Mouse (Mus musculus) forebrain, embryonic 14.5 days (tissue): ENCODE data around the gene Gpr162. TPM values are rescaled to one million over a fixed set of nuclear protein-coding genes. Genes with fewer than 3 reads are reported as not detected.
"Not testable (repeated sequence)": the region's sequence is repeated elsewhere in the genome, so short reads cannot be mapped to it uniquely, and the experiment has no call there.

Experiments
- ATAC-seq: fragments of 200-750 bp; cut with Nextera tagmentation; 2 replicates; pipeline ENCODE4 v1.8.0; 2017; ENCODE audit warnings: mild to moderate bottlenecking, moderate library complexity
- DNase-seq: peaks from one replicate; pipeline ENCODE4 v3.0.0-alpha.2; 2015; ENCODE audit warnings: low spot score
- H3K27ac ChIP-seq: fragments of 300-500 bp; sonication (generic); 2 replicates; pipeline ENCODE4 v1.5.1; 2014; ENCODE audit warnings: low read depth, mild to moderate bottlenecking, control low read depth, low read length, moderate library complexity
- H3K27me3 ChIP-seq: fragments of 300-500 bp; sonication (generic); replicated peaks from 2 replicates; pipeline ENCODE4 v1.6.1; 2014; ENCODE audit warnings: low read length, control low read depth, mixed read lengths; ENCODE audit not compliant: control insufficient read depth, insufficient read depth
- H3K36me3 ChIP-seq: fragments of 300-500 bp; sonication (generic); 2 replicates; pipeline ENCODE4 v1.6.1; 2014; ENCODE audit warnings: low read length, control low read depth; ENCODE audit not compliant: control insufficient read depth, insufficient read depth
- H3K4me1 ChIP-seq: fragments of 300-500 bp; sonication (generic); 2 replicates; pipeline ENCODE4 v1.6.1; 2014; ENCODE audit warnings: antibody characterized with exemption, low read length, control low read depth; ENCODE audit not compliant: control insufficient read depth, insufficient read depth
- H3K4me2 ChIP-seq: fragments of 300-500 bp; sonication (generic); 2 replicates; pipeline ENCODE4 v1.6.1; 2014; ENCODE audit warnings: mild to moderate bottlenecking, control low read depth, low read length
- H3K4me3 ChIP-seq: fragments of 300-500 bp; sonication (generic); 2 replicates; pipeline ENCODE4 v1.5.1; 2014; ENCODE audit warnings: low read depth, low read length, control low read depth
- H3K9ac ChIP-seq: fragments of 300-500 bp; sonication (generic); 2 replicates; pipeline ENCODE4 v1.6.1; 2014; ENCODE audit warnings: mild to moderate bottlenecking, low read length, control low read depth, moderate library complexity
- H3K9me3 ChIP-seq: fragments of 300-500 bp; sonication (generic); replicated peaks from 2 replicates; pipeline ENCODE4 v1.6.1; 2016; ENCODE audit warnings: low read length, control low read depth, mixed read lengths; ENCODE audit not compliant: control insufficient read depth
- WGBS: fragments of 180-500 bp; shearing (Covaris S2); extraction: QIAGEN DNeasy Blood & Tissue Kit; methylation state at CpG from one replicate; pipeline ENCODE4 v1.1.7; 2014; 5-methylcytosine and 5-hydroxymethylcytosine counted together
- polyA plus RNA-seq: library from polyadenylated mRNA; unstranded; fragments of >200 nt; fragmentation: Nextera tagmentation; extraction: Ambion mirVana; gene quantifications from 2 replicates; pipeline ENCODE4 v1.2.1, GENCODE M21; 2014

The Gpr162 gene
- polyA plus RNA-seq, 1 experiment from 2014 or later: 11.0 TPM

- 17% methylated on average over 9 of the region's 9 CpGs for WGBS
- H3K4me1 ChIP-seq: peaks cover 20% of the 10 kb centered on the region
Observed at GRCm38 (mm10) chr6:124812848-124813247, 50.9 kb downstream of the Gpr162 start.

GRCm38 (mm10) chr6:124811701-124812560 lies 51.9 kb downstream of the Gpr162 start:
- no peak overlapping the region for H3K27ac ChIP-seq
- peak overlapping the region; percentile 88 for H3K9ac ChIP-seq
- H3K36me3 ChIP-seq: peaks cover 40% of the 10 kb centered on the region
- peak overlapping the region; percentile 60; the same call in 1 of the 2 replicates for H3K4me3 ChIP-seq
- H3K4me1 ChIP-seq: peaks cover 20% of the 10 kb centered on the region
- 87% methylated on average over 24 of the region's 24 CpGs for WGBS
- peak overlapping the region; percentile 80 for H3K4me2 ChIP-seq
- ATAC-seq: no peak
- H3K9me3 ChIP-seq: no peaks in the 10 kb centered on the region
- H3K27me3 ChIP-seq: no peaks in the 10 kb centered on the region
- no peak for DNase-seq

More at GRCm38 (mm10) chr6:124812848-124813247, 50.9 kb downstream of the Gpr162 start:
- Histone ChIP-seq H3K36me3 (peaks cover 49% of the 10 kb centered on the region), H3K9me3 (no peaks in the 10 kb centered on the region), H3K9ac (peak overlapping the region; percentile 88), H3K4me3 (peak overlapping the region; percentile 60), H3K27ac (peak overlapping the region; percentile 14; the same call in 1 of the 2 replicates), H3K4me2 (peak overlapping the region; percentile 80), H3K27me3 (no peaks in the 10 kb centered on the region)
- no peak for DNase-seq
- ATAC-seq: no peak

- Histone ChIP-seq H3K9me3 (no peaks in the 10 kb centered on the region), H3K27me3 (no peaks in the 10 kb centered on the region), H3K27ac (no peak overlapping the region), H3K4me1 (peaks cover 20% of the 10 kb centered on the region), H3K4me3 (no peak overlapping the region), H3K36me3 (peaks cover 34% of the 10 kb centered on the region), H3K9ac (no peak overlapping the region), H3K4me2 (no peak overlapping the region)
- ATAC-seq: no peak
- WGBS: 85% methylated on average over 4 of the region's 4 CpGs
- no peak for DNase-seq
Observed at GRCm38 (mm10) chr6:124811403-124811665, 52.4 kb downstream of the Gpr162 start.

GRCm38 (mm10) chr6:124810566-124811402 lies 53.0 kb downstream of the Gpr162 start:
- H3K27me3 ChIP-seq, DNase-seq, H3K4me3 ChIP-seq, H3K4me2 ChIP-seq, ATAC-seq, H3K9ac ChIP-seq, H3K27ac ChIP-seq, H3K9me3 ChIP-seq: not testable (repeated sequence)
- H3K36me3 ChIP-seq: peaks cover 29% of the 10 kb centered on the region
- WGBS: 79% methylated on average over 10 of the region's 11 CpGs
- peaks cover 23% of the 10 kb centered on the region for H3K4me1 ChIP-seq

GRCm38 (mm10) chr6:124809775-124810538 lies 53.8 kb downstream of the Gpr162 start:
- Histone ChIP-seq H3K9ac (peak overlapping the region; percentile 72), H3K4me3 (peak overlapping the region; percentile 42), H3K9me3 (no peaks in the 10 kb centered on the region), H3K4me2 (peak overlapping the region; percentile 95), H3K27ac (peak overlapping the region; percentile 39; the same call in 1 of the 2 replicates), H3K27me3 (no peaks in the 10 kb centered on the region), H3K4me1 (peaks cover 23% of the 10 kb centered on the region), H3K36me3 (peaks cover 23% of the 10 kb centered on the region)
- 34% methylated on average over 14 of the region's 14 CpGs for WGBS
- ATAC-seq (no peak), DNase-seq (no peak)

GRCm38 (mm10) chr6:124809052-124809774 lies 54.6 kb downstream of the Gpr162 start:
- H3K27me3 ChIP-seq: no peaks in the 10 kb centered on the region
- H3K36me3 ChIP-seq: peaks cover 21% of the 10 kb centered on the region
- H3K9ac ChIP-seq: peak overlapping the region; percentile 72
- no peaks in the 10 kb centered on the region for H3K9me3 ChIP-seq
- H3K4me1 ChIP-seq: peaks cover 19% of the 10 kb centered on the region
- peak overlapping the region; percentile 42 for H3K4me3 ChIP-seq
- peak overlapping the region; percentile 95 for H3K4me2 ChIP-seq
- H3K27ac ChIP-seq: peak overlapping the region; percentile 72
- peak; percentile 77 for DNase-seq
- ATAC-seq: peak; percentile 23
- under 1% methylated on average over 35 of the region's 35 CpGs for WGBS
